Mouse (Mus musculus): Measurements from ENCODE around the gene Scpep1. TPM values are rescaled to one million over a fixed set of nuclear protein-coding genes. Genes with fewer than 3 reads are reported as not detected.
"Not testable (repeated sequence)": the region's sequence is repeated elsewhere in the genome, so short reads cannot be mapped to it uniquely, and the experiment has no call there.

The Scpep1 gene
- total and polyA plus RNA-seq, 3 experiments, result 2.1 to 25.2 (median 8.1) TPM

DNA sequence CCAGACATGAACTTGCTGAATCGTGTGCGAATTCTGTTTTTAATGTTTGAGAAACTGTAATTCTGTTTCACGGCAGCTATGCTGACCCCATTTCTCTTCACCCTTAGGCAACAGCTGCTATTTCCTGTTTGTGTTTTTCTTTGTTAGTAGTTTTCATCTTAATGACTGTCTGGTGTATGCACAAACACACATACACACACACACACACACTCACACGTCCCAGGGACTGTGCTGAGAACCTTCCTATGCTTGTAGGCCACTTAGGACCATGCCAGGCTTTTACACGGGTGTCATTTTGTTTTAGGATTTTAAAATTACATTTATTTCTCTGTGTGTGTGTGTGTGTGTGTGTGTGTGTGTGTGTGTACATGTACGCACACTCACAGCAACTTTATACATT lies 55.7 kb downstream of the Scpep1 start:
- peaks cover 22% of the 10 kb centered on the region for H3K27me3 ChIP-seq (ENCODE audit: insufficient read depth, low read length)
- H3K4me3 ChIP-seq (ENCODE audit: low read depth, low read length), result no peak overlapping the region
- DNase-seq (ENCODE audit: low spot score) (no peak), ATAC-seq (ENCODE audit: extremely low read depth, insufficient number of reproducible peaks, low FRiP score, poor library complexity, severe bottlenecking) (no peak)
- no peak for TF ChIP-seq CTCF (IDR thresholded peaks at IDR 0.05; ENCODE audit: low read depth, low read length)
- H3K9me3 ChIP-seq (replicated peaks), result no peaks in the 10 kb centered on the region
- H3K4me1 ChIP-seq (ENCODE audit: insufficient read depth, low read depth, low read length), result no peaks in the 10 kb centered on the region
- H3K36me3 ChIP-seq (replicated peaks), result no peaks in the 10 kb centered on the region

DNA sequence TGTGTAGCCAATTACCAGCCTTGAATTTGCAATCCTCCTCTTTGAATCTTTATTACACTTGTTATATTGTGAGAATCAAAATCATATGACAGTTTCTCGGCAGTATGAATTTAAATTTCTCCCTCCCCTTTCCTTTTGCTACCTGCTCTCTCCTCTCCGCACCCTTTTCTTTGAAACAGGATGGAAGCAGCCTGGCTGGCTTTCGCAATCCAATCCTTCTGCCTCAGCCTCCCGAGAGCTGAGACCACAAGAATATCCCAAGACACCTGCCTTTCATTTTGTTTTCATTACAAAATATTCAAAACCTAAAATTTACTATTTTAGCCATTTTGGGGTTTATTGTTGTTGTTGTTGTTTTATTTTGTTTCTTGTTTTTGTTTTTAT lies 56.9 kb downstream of the Scpep1 start:
- H3K27me3 ChIP-seq (ENCODE audit: insufficient read depth, low read length), result peaks cover 16% of the 10 kb centered on the region
- H3K9me3 ChIP-seq (replicated peaks), result no peaks in the 10 kb centered on the region
- no peak for ATAC-seq (ENCODE audit: extremely low read depth, insufficient number of reproducible peaks, low FRiP score, poor library complexity, severe bottlenecking)
- H3K4me3 ChIP-seq (ENCODE audit: low read depth, low read length), result no peak overlapping the region
- no peak for DNase-seq (ENCODE audit: low spot score)
- no peaks in the 10 kb centered on the region for H3K36me3 ChIP-seq (replicated peaks)
- TF ChIP-seq GATA2 (IDR thresholded peaks at IDR 0.05; ENCODE audit: borderline replicate concordance, low read depth, low read length) (no peak), POLR2AphosphoS5 (IDR thresholded peaks at IDR 0.05; ENCODE audit: insufficient replicate concordance, low read depth, low read length) (no peak), CTCF (IDR thresholded peaks at IDR 0.05; ENCODE audit: low read depth, low read length) (no peak), GATA1 (IDR thresholded peaks at IDR 0.05; ENCODE audit: borderline replicate concordance, low read length) (no peak), TAL1 (conservative IDR thresholded peaks at IDR 0.05; ENCODE audit: low read depth, low read length) (no peak)
- no peaks in the 10 kb centered on the region for H3K4me1 ChIP-seq (ENCODE audit: insufficient read depth, low read depth, low read length)

DNA sequence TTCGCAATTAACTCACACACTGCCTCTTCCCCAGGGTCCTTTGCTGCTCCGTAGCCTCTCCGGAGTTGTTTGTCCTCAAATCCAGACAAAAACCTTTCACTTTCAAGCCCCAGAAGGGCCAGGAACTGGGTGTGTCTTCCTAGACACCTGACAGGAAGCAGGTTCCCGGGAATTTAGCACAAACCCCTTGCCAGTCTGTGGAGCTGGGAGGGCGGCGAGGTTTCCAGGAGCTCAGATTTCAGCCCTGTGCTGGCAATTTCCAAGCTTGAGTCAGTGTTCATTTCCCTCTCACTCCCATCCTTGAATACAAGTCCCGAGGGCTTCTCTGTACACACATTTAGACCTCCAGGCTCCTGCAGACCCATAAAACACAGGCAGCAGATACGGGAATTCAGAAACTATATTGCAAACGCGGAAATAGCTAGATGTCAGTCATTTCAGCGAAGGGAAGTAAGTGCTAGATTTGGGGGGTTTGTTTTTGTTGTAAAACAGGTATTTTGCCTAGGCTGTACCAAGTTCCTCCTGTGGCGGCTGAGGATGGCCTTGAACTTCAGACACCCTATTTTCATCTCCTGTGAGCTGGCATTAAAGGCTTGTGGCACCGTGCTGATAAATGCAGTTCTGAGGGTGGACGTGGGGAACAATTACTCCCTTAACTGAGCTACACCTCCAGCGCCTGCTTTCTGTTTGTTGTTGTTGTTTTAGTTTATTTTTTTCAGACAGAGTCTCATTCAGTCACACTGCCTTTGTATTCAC lies 57.5 kb downstream of the Scpep1 start:
- Histone ChIP-seq H3K4me3 (ENCODE audit: low read depth, low read length) (no peak overlapping the region), H3K27me3 (ENCODE audit: insufficient read depth, low read length) (peaks cover 16% of the 10 kb centered on the region), H3K36me3 (replicated peaks) (no peaks in the 10 kb centered on the region), H3K9me3 (replicated peaks) (no peaks in the 10 kb centered on the region), H3K4me1 (ENCODE audit: insufficient read depth, low read depth, low read length) (no peaks in the 10 kb centered on the region)
- TF ChIP-seq GATA2 (IDR thresholded peaks at IDR 0.05; ENCODE audit: borderline replicate concordance, low read depth, low read length) (no peak), GATA1 (IDR thresholded peaks at IDR 0.05; ENCODE audit: borderline replicate concordance, low read length) (no peak), POLR2AphosphoS5 (IDR thresholded peaks at IDR 0.05; ENCODE audit: insufficient replicate concordance, low read depth, low read length) (no peak), CTCF (IDR thresholded peaks at IDR 0.05; ENCODE audit: low read depth, low read length) (no peak), TAL1 (conservative IDR thresholded peaks at IDR 0.05; ENCODE audit: low read depth, low read length) (no peak)
- no peak for DNase-seq (ENCODE audit: low spot score)
- no peak for ATAC-seq (ENCODE audit: extremely low read depth, insufficient number of reproducible peaks, low FRiP score, poor library complexity, severe bottlenecking)

DNA sequence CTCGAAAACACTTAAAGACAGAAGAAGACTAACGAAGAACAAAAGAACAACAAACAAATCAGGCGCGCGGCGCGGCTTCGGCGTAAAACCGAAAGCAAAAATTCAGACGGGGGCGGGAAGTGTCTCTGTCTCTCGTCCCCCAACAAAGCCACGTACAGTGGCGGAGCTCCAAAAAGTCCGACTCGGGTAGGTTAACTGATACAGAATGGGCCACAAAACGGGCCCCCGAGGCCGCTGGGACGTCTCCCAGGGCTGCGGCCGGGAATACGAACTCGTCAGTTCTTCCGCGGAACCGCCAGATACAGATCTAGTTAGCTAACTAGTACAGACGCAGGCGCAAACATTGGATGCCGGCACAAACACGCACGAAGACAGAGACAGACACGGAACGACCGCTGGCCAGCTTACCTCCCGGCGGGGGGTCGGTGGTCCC lies 59.4 kb downstream of the Scpep1 start:
- not testable (repeated sequence) for H3K4me1 ChIP-seq (ENCODE audit: insufficient read depth, low read depth, low read length); DNase-seq (ENCODE audit: low spot score); H3K27me3 ChIP-seq (ENCODE audit: insufficient read depth, low read length); H3K9me3 ChIP-seq (replicated peaks); ATAC-seq (ENCODE audit: extremely low read depth, insufficient number of reproducible peaks, low FRiP score, poor library complexity, severe bottlenecking); H3K36me3 ChIP-seq (replicated peaks); H3K4me3 ChIP-seq (ENCODE audit: low read depth, low read length)

GRCm38 (mm10) chr11:88895235-88895634 lies 60.0 kb downstream of the Scpep1 start:
- DNase-seq (ENCODE audit: low spot score); ATAC-seq (ENCODE audit: extremely low read depth, insufficient number of reproducible peaks, low FRiP score, poor library complexity, severe bottlenecking); H3K36me3 ChIP-seq (replicated peaks); H3K9me3 ChIP-seq (replicated peaks); H3K4me1 ChIP-seq (ENCODE audit: insufficient read depth, low read depth, low read length); H3K27me3 ChIP-seq (ENCODE audit: insufficient read depth, low read length); H3K4me3 ChIP-seq (ENCODE audit: low read depth, low read length): not testable (repeated sequence)

GRCm38 (mm10) chr11:88894279-88894678 lies 61.0 kb downstream of the Scpep1 start:
- not testable (repeated sequence) for H3K4me3 ChIP-seq (ENCODE audit: low read depth, low read length); H3K9me3 ChIP-seq (replicated peaks); H3K36me3 ChIP-seq (replicated peaks); H3K27me3 ChIP-seq (ENCODE audit: insufficient read depth, low read length); H3K4me1 ChIP-seq (ENCODE audit: insufficient read depth, low read depth, low read length); ATAC-seq (ENCODE audit: extremely low read depth, insufficient number of reproducible peaks, low FRiP score, poor library complexity, severe bottlenecking); DNase-seq (ENCODE audit: low spot score)

DNA sequence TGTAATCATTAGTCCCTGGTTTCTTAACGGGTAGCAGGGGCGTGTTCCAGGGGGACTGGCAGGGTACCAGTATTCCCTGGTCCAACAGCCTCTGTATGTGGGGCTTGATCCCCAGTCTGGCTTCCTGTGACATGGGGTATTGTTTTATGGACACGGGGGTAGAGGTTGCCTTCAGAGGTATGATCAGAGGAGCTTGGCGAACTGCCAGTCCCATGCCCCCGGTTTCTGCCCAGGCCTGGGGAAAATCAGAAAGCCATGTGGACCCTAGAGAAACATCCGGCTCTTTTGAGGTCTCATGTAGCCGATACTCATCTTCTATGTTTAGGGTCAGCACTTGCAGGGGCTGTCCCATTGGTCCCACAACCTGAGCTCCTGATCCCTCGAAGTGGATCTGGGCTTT lies 61.8 kb downstream of the Scpep1 start:
- DNase-seq (ENCODE audit: low spot score); H3K36me3 ChIP-seq (replicated peaks); H3K9me3 ChIP-seq (replicated peaks); H3K4me3 ChIP-seq (ENCODE audit: low read depth, low read length); H3K4me1 ChIP-seq (ENCODE audit: insufficient read depth, low read depth, low read length); ATAC-seq (ENCODE audit: extremely low read depth, insufficient number of reproducible peaks, low FRiP score, poor library complexity, severe bottlenecking): not testable (repeated sequence)
- H3K27me3 ChIP-seq (ENCODE audit: insufficient read depth, low read length), result peaks cover 11% of the 10 kb centered on the region

DNA sequence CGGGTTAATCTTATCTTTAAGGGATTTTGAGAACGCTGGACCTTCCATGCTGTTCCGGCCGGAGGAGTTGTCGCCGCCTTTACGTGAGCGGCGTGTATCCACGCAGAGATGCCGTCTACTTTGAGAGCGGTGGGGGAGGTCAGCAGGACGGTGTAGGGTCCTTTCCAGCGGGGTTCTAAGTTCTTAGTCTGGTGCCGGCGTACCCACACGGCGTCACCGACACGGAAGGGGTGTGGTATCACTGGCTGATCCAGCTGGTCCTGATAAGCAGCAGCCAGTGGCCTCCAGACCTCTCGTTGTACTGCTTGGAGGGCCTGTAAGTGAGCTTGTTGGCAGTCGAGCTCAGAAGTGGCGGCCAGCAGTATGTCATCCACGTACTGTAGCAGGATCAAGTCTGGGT lies 62.5 kb downstream of the Scpep1 start:
- not testable (repeated sequence) for H3K9me3 ChIP-seq (replicated peaks); H3K4me3 ChIP-seq (ENCODE audit: low read depth, low read length); H3K4me1 ChIP-seq (ENCODE audit: insufficient read depth, low read depth, low read length); ATAC-seq (ENCODE audit: extremely low read depth, insufficient number of reproducible peaks, low FRiP score, poor library complexity, severe bottlenecking); DNase-seq (ENCODE audit: low spot score); H3K36me3 ChIP-seq (replicated peaks)
- H3K27me3 ChIP-seq (ENCODE audit: insufficient read depth, low read length), result peaks cover 13% of the 10 kb centered on the region

- not testable (repeated sequence) for H3K9me3 ChIP-seq (replicated peaks); H3K4me1 ChIP-seq (ENCODE audit: insufficient read depth, low read depth, low read length); ATAC-seq (ENCODE audit: extremely low read depth, insufficient number of reproducible peaks, low FRiP score, poor library complexity, severe bottlenecking); H3K4me3 ChIP-seq (ENCODE audit: low read depth, low read length); H3K36me3 ChIP-seq (replicated peaks); DNase-seq (ENCODE audit: low spot score)
- H3K27me3 ChIP-seq (ENCODE audit: insufficient read depth, low read length), result peaks cover 14% of the 10 kb centered on the region
These were observed 63.2 kb downstream of the Scpep1 start for GRCm38 (mm10) chr11:88891921-88892561.

GRCm38 (mm10) chr11:88891446-88891845 lies 63.8 kb downstream of the Scpep1 start:
- not testable (repeated sequence) for H3K36me3 ChIP-seq (replicated peaks); H3K9me3 ChIP-seq (replicated peaks); DNase-seq (ENCODE audit: low spot score); H3K4me3 ChIP-seq (ENCODE audit: low read depth, low read length); ATAC-seq (ENCODE audit: extremely low read depth, insufficient number of reproducible peaks, low FRiP score, poor library complexity, severe bottlenecking); H3K4me1 ChIP-seq (ENCODE audit: insufficient read depth, low read depth, low read length)
- peaks cover 14% of the 10 kb centered on the region for H3K27me3 ChIP-seq (ENCODE audit: insufficient read depth, low read length)

Measured in G1E (cell line).